Mouse (Mus musculus) stomach, postnatal 0 days (tissue): ENCODE results near the gene Spcs2.

Source experiments
- CTCF ChIP-seq: IDR thresholded peaks from 2 replicates; pipeline ENCODE4 v1.5.1; 2016; ENCODE audit warnings: antibody characterized with exemption, low read depth, mild to moderate bottlenecking, moderate library complexity
- EP300 ChIP-seq: optimal IDR thresholded peaks from 2 replicates; pipeline ENCODE3; 2016; ENCODE audit warnings: antibody characterized with exemption

DNA sequence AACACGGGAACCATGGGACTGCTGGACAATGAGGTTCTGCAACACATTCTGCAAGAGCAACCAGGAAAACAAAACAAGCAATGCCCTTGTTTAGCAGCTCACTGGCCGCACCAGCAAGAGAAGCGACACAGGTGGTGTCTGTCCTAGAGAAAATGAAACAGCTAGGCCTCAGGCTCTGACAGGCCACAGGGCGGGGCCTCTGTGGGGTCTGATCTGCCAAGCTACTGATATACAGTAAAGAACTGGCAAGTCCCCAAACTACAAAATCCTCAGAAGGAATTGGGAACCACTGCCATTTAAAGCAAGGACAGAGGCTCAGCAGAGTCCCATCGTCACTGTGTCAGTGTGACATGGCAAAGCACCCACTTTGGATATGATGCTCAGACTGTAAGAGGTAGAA is 40.8 kb downstream of the Spcs2 start:
- TF ChIP-seq EP300 (no peak), CTCF (no peak)
